13 mouse cellular contexts compared by ENCODE assay signal in genomic region chr6:18446359-18446758, GRCm38 (mm10).
DNase-seq lines count a peak whose midpoint lies in the region; ATAC-seq lines count a peak whose summit lies in the region.
"Had no signal": no experiment of that assay in that cellular context is flagged by ENCODE, and none has a peak within 500 bp of the region (broad histone marks: within the 10 kb centered on the region; RNA-seq: fewer than 3 reads in every experiment).

No protein-coding gene starts in this region.

- H3K4me2 ChIP-seq in midbrain, embryonic 13.5 days (replicated peaks) = no peak overlapping the region
- no peak overlapping the region for H3K4me2 ChIP-seq in midbrain, embryonic 11.5 days
- H3K4me2 ChIP-seq in forebrain, embryonic 14.5 days (ENCODE audit: low read length) = no peak overlapping the region
- H3K4me2 ChIP-seq in hindbrain, embryonic 15.5 days = no peak overlapping the region
- H3K4me2 ChIP-seq in neural tube, embryonic 15.5 days = no peak overlapping the region
- H3K4me2 ChIP-seq: limb, embryonic 15.5 days had no signal

- 65% methylated on average over 3 of the region's 3 CpGs for WGBS in midbrain, embryonic 13.5 days
- 79% methylated on average over 3 of the region's 3 CpGs for WGBS in midbrain, embryonic 11.5 days
- 13% methylated on average over 3 of the region's 3 CpGs for WGBS in forebrain, embryonic 14.5 days
- WGBS in hindbrain, embryonic 15.5 days = 48% methylated on average over 3 of the region's 3 CpGs
- 13% methylated on average over 3 of the region's 3 CpGs for WGBS in neural tube, embryonic 15.5 days

- no peak for ATAC-seq in midbrain, embryonic 13.5 days
- ATAC-seq in midbrain, embryonic 11.5 days (ENCODE audit: low FRiP score) = no peak
- ATAC-seq in forebrain, embryonic 14.5 days = peak; percentile 67
- peak; percentile 49; the same call in 1 of the 2 replicates for ATAC-seq in hindbrain, embryonic 15.5 days (ENCODE audit: low FRiP score, low read depth)
- peak; percentile 86 for ATAC-seq in neural tube, embryonic 15.5 days (ENCODE audit: low FRiP score)
- no peak for ATAC-seq in megakaryocyte, adult 5-6 weeks (ENCODE audit: poor library complexity, severe bottlenecking)

- H3K27ac ChIP-seq in midbrain, embryonic 13.5 days = peak overlapping the region; percentile 77
- no peak overlapping the region for H3K27ac ChIP-seq in midbrain, embryonic 11.5 days (ENCODE audit: low read depth, low read length)
- peak overlapping the region; percentile 83 for H3K27ac ChIP-seq in forebrain, embryonic 14.5 days (ENCODE audit: low read depth, low read length)
- H3K27ac ChIP-seq in hindbrain, embryonic 15.5 days (replicated peaks) = peak overlapping the region; percentile 64
- H3K27ac ChIP-seq in neural tube, embryonic 15.5 days (replicated peaks) = peak overlapping the region; percentile 74; the same call in 1 of the 2 replicates
- H3K27ac ChIP-seq: embryonic facial prominence, embryonic 10.5 days; limb, embryonic 15.5 days had no signal

- no peak overlapping the region for H3K4me3 ChIP-seq in midbrain, embryonic 13.5 days (replicated peaks)
- no peak overlapping the region for H3K4me3 ChIP-seq in midbrain, embryonic 11.5 days (ENCODE audit: low read depth, low read length)
- H3K4me3 ChIP-seq in forebrain, embryonic 14.5 days (ENCODE audit: low read depth, low read length) = no peak overlapping the region
- H3K4me3 ChIP-seq in hindbrain, embryonic 15.5 days = no peak overlapping the region
- H3K4me3 ChIP-seq in neural tube, embryonic 15.5 days (replicated peaks) = no peak overlapping the region
- H3K4me3 ChIP-seq: embryonic facial prominence, embryonic 10.5 days; limb, embryonic 15.5 days; myocyte had no signal

- H3K36me3 ChIP-seq in midbrain, embryonic 13.5 days = no peaks in the 10 kb centered on the region
- H3K36me3 ChIP-seq in midbrain, embryonic 11.5 days (ENCODE audit: control insufficient read depth, insufficient read depth, low read length) = no peaks in the 10 kb centered on the region
- no peaks in the 10 kb centered on the region for H3K36me3 ChIP-seq in forebrain, embryonic 14.5 days (ENCODE audit: control insufficient read depth, insufficient read depth, low read length)
- H3K36me3 ChIP-seq in hindbrain, embryonic 15.5 days = no peaks in the 10 kb centered on the region; the same call in 1 of the 2 replicates
- H3K36me3 ChIP-seq in neural tube, embryonic 15.5 days = no peaks in the 10 kb centered on the region
- H3K36me3 ChIP-seq: embryonic facial prominence, embryonic 10.5 days; limb, embryonic 15.5 days had no signal

- DNase-seq in midbrain, embryonic 11.5 days (ENCODE audit: low spot score, missing footprints) = no peak
- peak; percentile 80 for DNase-seq in forebrain, embryonic 14.5 days (ENCODE audit: low spot score)
- no peak for DNase-seq in urinary bladder, postnatal 36 days (ENCODE audit: low spot score in 2 of 2)
- DNase-seq: adrenal gland, postnatal 25 days; lung, adult 2 months; thymus, adult 2 months had no signal

- no peak overlapping the region for H3K9ac ChIP-seq in midbrain, embryonic 13.5 days (replicated peaks)
- no peak overlapping the region for H3K9ac ChIP-seq in midbrain, embryonic 11.5 days (ENCODE audit: low read length)
- no peak overlapping the region for H3K9ac ChIP-seq in forebrain, embryonic 14.5 days (ENCODE audit: low read length)
- H3K9ac ChIP-seq in hindbrain, embryonic 15.5 days = no peak overlapping the region
- no peak overlapping the region for H3K9ac ChIP-seq in neural tube, embryonic 15.5 days (replicated peaks)
- H3K9ac ChIP-seq: limb, embryonic 15.5 days had no signal

- no peaks in the 10 kb centered on the region for H3K27me3 ChIP-seq in midbrain, embryonic 13.5 days
- H3K27me3 ChIP-seq in midbrain, embryonic 11.5 days (ENCODE audit: control insufficient read depth, insufficient read depth, low read length) = no peaks in the 10 kb centered on the region
- no peaks in the 10 kb centered on the region for H3K27me3 ChIP-seq in forebrain, embryonic 14.5 days (replicated peaks; ENCODE audit: control insufficient read depth, insufficient read depth, low read length)
- no peaks in the 10 kb centered on the region for H3K27me3 ChIP-seq in hindbrain, embryonic 15.5 days
- H3K27me3 ChIP-seq in neural tube, embryonic 15.5 days (replicated peaks) = no peaks in the 10 kb centered on the region
- H3K27me3 ChIP-seq: limb, embryonic 15.5 days had no signal

- no peaks in the 10 kb centered on the region for H3K9me3 ChIP-seq in midbrain, embryonic 13.5 days
- H3K9me3 ChIP-seq in midbrain, embryonic 11.5 days (ENCODE audit: control insufficient read depth, low read length) = no peaks in the 10 kb centered on the region
- no peaks in the 10 kb centered on the region for H3K9me3 ChIP-seq in forebrain, embryonic 14.5 days (replicated peaks; ENCODE audit: control insufficient read depth, low read length)
- H3K9me3 ChIP-seq in hindbrain, embryonic 15.5 days = no peaks in the 10 kb centered on the region
- no peaks in the 10 kb centered on the region for H3K9me3 ChIP-seq in neural tube, embryonic 15.5 days (replicated peaks)
- H3K9me3 ChIP-seq: embryonic facial prominence, embryonic 10.5 days; limb, embryonic 15.5 days had no signal

- peaks cover 19% of the 10 kb centered on the region for H3K4me1 ChIP-seq in midbrain, embryonic 13.5 days (replicated peaks)
- no peaks in the 10 kb centered on the region for H3K4me1 ChIP-seq in midbrain, embryonic 11.5 days (ENCODE audit: control insufficient read depth, insufficient read depth, low read length)
- peaks cover 4% of the 10 kb centered on the region for H3K4me1 ChIP-seq in forebrain, embryonic 14.5 days (ENCODE audit: control insufficient read depth, insufficient read depth, low read length)
- H3K4me1 ChIP-seq in hindbrain, embryonic 15.5 days (replicated peaks) = 0 out of 2 replicates have a peak, but pooled peaks cover 14% of the 10 kb centered on the region
- peaks cover 16% of the 10 kb centered on the region for H3K4me1 ChIP-seq in neural tube, embryonic 15.5 days
- H3K4me1 ChIP-seq: limb, embryonic 15.5 days had no signal

Comparison
In these comparisons a context has a peak if more than half of its experiments do, and no peak if none do; other contexts are left out.
1. ATAC-seq: peak in forebrain, embryonic 14.5 days (single experiment), hindbrain, embryonic 15.5 days (single experiment) and neural tube, embryonic 15.5 days (single experiment); none in midbrain, embryonic 13.5 days (single experiment), midbrain, embryonic 11.5 days (single experiment) and megakaryocyte, adult 5-6 weeks (single experiment).